In the genomic region with DNA sequence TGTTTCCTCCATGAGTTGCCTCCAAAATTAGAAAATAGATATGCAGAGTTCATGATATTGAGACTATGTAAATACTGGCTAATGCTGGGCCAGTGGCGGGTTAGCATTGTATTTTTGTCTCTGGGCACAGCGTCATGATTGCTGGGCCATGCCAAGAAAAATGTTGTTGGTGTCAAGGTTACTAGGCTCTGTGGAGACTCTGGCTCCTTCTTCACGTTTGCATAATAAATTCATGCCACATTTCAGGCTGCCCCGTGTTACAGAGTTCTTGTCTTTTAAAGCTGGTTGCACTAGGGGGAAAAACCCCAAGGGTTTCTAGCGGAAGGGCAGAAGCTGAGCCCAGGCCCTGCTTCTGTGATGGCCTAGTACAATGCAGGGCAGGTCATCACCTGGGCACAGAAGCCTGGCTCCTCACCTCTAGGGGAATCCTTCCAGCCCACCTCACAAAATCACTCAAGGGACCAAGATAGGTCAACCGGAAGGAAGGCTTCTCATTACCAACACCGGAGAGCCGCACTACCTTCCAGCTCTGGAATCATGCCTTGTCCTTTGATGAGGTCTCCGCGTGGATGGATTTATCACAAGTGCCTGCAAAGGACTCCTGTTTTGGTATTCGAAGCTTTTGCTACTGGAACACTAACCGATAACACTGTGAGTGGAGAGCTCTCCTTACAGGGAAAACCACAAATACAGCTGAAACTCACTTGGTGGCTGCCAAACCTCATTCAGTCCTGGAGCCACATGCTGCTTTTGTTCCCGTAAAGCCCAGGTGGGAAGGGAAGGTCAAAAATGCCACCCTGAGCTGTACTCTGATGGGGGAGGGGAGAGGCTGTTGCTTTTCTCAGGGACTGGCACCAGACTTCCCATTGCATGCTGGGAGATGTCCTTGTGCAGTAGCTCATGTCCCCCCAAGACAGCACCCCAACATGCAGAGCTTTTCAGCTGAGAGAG, we compare ENCODE assay signal across 8 mouse cellular contexts. TPM values are rescaled to one million over a fixed set of nuclear protein-coding genes. Genes with fewer than 3 reads are reported as not detected.
DNase-seq lines count a peak whose midpoint lies in the region; ATAC-seq lines count a peak whose summit lies in the region.

No protein-coding gene starts in this region.

- no peaks in the 10 kb centered on the region for H3K27me3 ChIP-seq in limb, embryonic 11.5 days (ENCODE audit: control insufficient read depth, insufficient read depth, low read length)
- H3K27me3 ChIP-seq in stomach, embryonic 14.5 days (ENCODE audit: control insufficient read depth, insufficient read depth, low read length): no peaks in the 10 kb centered on the region

- H3K4me1 ChIP-seq in limb, embryonic 11.5 days (ENCODE audit: control insufficient read depth, insufficient read depth, low read length): peaks cover 10% of the 10 kb centered on the region; the same call in 1 of the 2 replicates
- H3K4me1 ChIP-seq in stomach, embryonic 14.5 days (ENCODE audit: control insufficient read depth, insufficient read depth, low read length): peaks cover 6% of the 10 kb centered on the region; the same call in 1 of the 2 replicates

- no peaks in the 10 kb centered on the region for H3K36me3 ChIP-seq in limb, embryonic 11.5 days (ENCODE audit: control insufficient read depth, insufficient read depth, low read length)
- H3K36me3 ChIP-seq in stomach, embryonic 14.5 days (ENCODE audit: control insufficient read depth, insufficient read depth, low read length): no peaks in the 10 kb centered on the region

- 72% methylated on average over 13 of the region's 13 CpGs for WGBS in limb, embryonic 11.5 days
- WGBS in stomach, embryonic 14.5 days: 64% methylated on average over 13 of the region's 13 CpGs

- H3K9ac ChIP-seq in limb, embryonic 11.5 days (ENCODE audit: low read length): no peak overlapping the region
- H3K9ac ChIP-seq in stomach, embryonic 14.5 days (replicated peaks; ENCODE audit: low read depth, low read length): no peak overlapping the region

- no peak overlapping the region for H3K4me3 ChIP-seq in limb, embryonic 11.5 days (ENCODE audit: low read depth, low read length)
- H3K4me3 ChIP-seq in stomach, embryonic 14.5 days (ENCODE audit: low read depth, low read length): no peak overlapping the region

- DNase-seq in lung, adult 18-20 months: peak; percentile 43 to 66
- no peak for DNase-seq in lung, postnatal 14 days
- DNase-seq in heart, adult 8-10 months (ENCODE audit: low spot score): peak; percentile 60
- peak; percentile 33 for DNase-seq in limb, embryonic 11.5 days (ENCODE audit: low spot score)
- DNase-seq in urinary bladder, postnatal 4 days (ENCODE audit: low spot score in 2 of 2): no peak
- no peak for DNase-seq in testis, postnatal 14 days (ENCODE audit: low spot score)
- DNase-seq in ovary, postnatal 14 days (ENCODE audit: low spot score): no peak

- H3K27ac ChIP-seq in limb, embryonic 11.5 days (replicated peaks; ENCODE audit: low read depth, low read length): no peak overlapping the region
- no peak overlapping the region for H3K27ac ChIP-seq in stomach, embryonic 14.5 days (ENCODE audit: low read length)

- no peak overlapping the region for H3K4me2 ChIP-seq in limb, embryonic 11.5 days (ENCODE audit: low read depth, severe bottlenecking)
- no peak overlapping the region for H3K4me2 ChIP-seq in stomach, embryonic 14.5 days (replicated peaks; ENCODE audit: low read depth, low read length)

- H3K9me3 ChIP-seq in limb, embryonic 11.5 days (ENCODE audit: control insufficient read depth, low read length): no peaks in the 10 kb centered on the region
- no peaks in the 10 kb centered on the region for H3K9me3 ChIP-seq in stomach, embryonic 14.5 days (ENCODE audit: control insufficient read depth, low read depth, low read length)

- no peak for ATAC-seq in limb, embryonic 11.5 days (ENCODE audit: insufficient number of reproducible peaks, low FRiP score, low TSS enrichment, low read depth)
- ATAC-seq in stomach, embryonic 14.5 days (ENCODE audit: insufficient number of reproducible peaks, insufficient read depth, low FRiP score, low read depth): 0 out of 2 replicates have a peak, but pooled peaks have one; percentile 14

RNA-seq across cellular contexts. Expression of gene Fxn, which starts 27.1 kb away (rescaled TPM):
- 10 to 100 TPM; 26.4 to 31.2 (median 29.3) TPM for total RNA-seq in heart, adult 8-10 months (2022)
- polyA plus RNA-seq in limb, embryonic 11.5 days (2014; fragmentation: Nextera tagmentation; extraction: Ambion mirVana): 59.7 and 62.7 TPM in 2 replicates
- 44.1 and 49.6 TPM in 2 replicates for polyA plus RNA-seq in stomach, embryonic 14.5 days (2014; fragmentation: Nextera tagmentation; extraction: Ambion mirVana)

Comparison
In these comparisons a context has a peak if more than half of its experiments do, and no peak if none do; other contexts are left out.
1. DNase-seq: peak in lung, adult 18-20 months (2 of 2), heart, adult 8-10 months (single experiment) and limb, embryonic 11.5 days (single experiment); none in lung, postnatal 14 days (single experiment), urinary bladder, postnatal 4 days (0 of 2), testis, postnatal 14 days (single experiment) and ovary, postnatal 14 days (single experiment).